Mouse (Mus musculus): Measurements from ENCODE around the gene Calcoco1. TPM values are rescaled to one million over a fixed set of nuclear protein-coding genes. Genes with fewer than 3 reads are reported as not detected.
"Not testable (repeated sequence)": the region's sequence is repeated elsewhere in the genome, so short reads cannot be mapped to it uniquely, and the experiment has no call there.

Gene Calcoco1
- polyA plus RNA-seq, 1 experiment from 2014 or later: 43.3 TPM

- Histone ChIP-seq H3K4me1 (replicated peaks) (peaks cover 24% of the 10 kb centered on the region), H3K27me3 (no peaks in the 10 kb centered on the region), H3K27ac (replicated peaks) (no peak overlapping the region), H3K9ac (no peak overlapping the region), H3K4me3 (no peak overlapping the region), H3K9me3 (no peaks in the 10 kb centered on the region), H3K4me2 (no peak overlapping the region), H3K36me3 (no peaks in the 10 kb centered on the region)
- ATAC-seq (ENCODE audit: low FRiP score, low read depth): no peak
- WGBS: 90% methylated on average over 2 of the region's 2 CpGs
These were observed 45.6 kb downstream of the Calcoco1 start for GRCm38 (mm10) chr15:102676345-102676744.

GRCm38 (mm10) chr15:102673548-102673947 lies 48.4 kb downstream of the Calcoco1 start:
- peak; percentile 68 for ATAC-seq (ENCODE audit: low FRiP score, low read depth)
- Histone ChIP-seq H3K9me3 (no peaks in the 10 kb centered on the region), H3K27me3 (no peaks in the 10 kb centered on the region), H3K4me1 (replicated peaks) (peaks cover 38% of the 10 kb centered on the region), H3K36me3 (0 out of 2 replicates have a peak, but pooled peaks cover 2% of the 10 kb centered on the region), H3K4me3 (peak overlapping the region; percentile 27), H3K27ac (replicated peaks) (peak overlapping the region; percentile 98), H3K4me2 (peak overlapping the region; percentile 74), H3K9ac (peak overlapping the region; percentile 18; the same call in 1 of the 2 replicates)
- WGBS: 2% methylated on average over 10 of the region's 10 CpGs

GRCm38 (mm10) chr15:102672215-102673071 lies 49.5 kb downstream of the Calcoco1 start, which contains the start of gene Atp5g2:
TSS of gene Atp5g2 (minus strand) at chr15:102672352.
- peak within 1 kb of the TSS; percentile 45 for H3K4me3 ChIP-seq
- peak within 1 kb of the TSS; percentile 59 for H3K9ac ChIP-seq
- H3K27ac ChIP-seq (replicated peaks): peak within 1 kb of the TSS; percentile 98
- peak within 1 kb of the TSS; percentile 74 for H3K4me2 ChIP-seq
- no peaks in the 10 kb centered on the region for H3K9me3 ChIP-seq
- H3K27me3 ChIP-seq: no peaks in the 10 kb centered on the region
- H3K36me3 ChIP-seq: 0 out of 2 replicates have a peak, but pooled peaks cover 2% of the 10 kb centered on the region
- 3% methylated on average over 37 of the region's 37 CpGs for WGBS
- H3K4me1 ChIP-seq (replicated peaks): peaks cover 38% of the 10 kb centered on the region
- ATAC-seq (ENCODE audit: low FRiP score, low read depth): no peak

- Histone ChIP-seq H3K4me3 (peak overlapping the region; percentile 45), H3K36me3 (peaks cover 6% of the 10 kb centered on the region), H3K4me1 (replicated peaks) (peaks cover 38% of the 10 kb centered on the region), H3K27ac (replicated peaks) (peak overlapping the region; percentile 98), H3K4me2 (peak overlapping the region; percentile 74), H3K9ac (peak overlapping the region; percentile 59), H3K27me3 (no peaks in the 10 kb centered on the region), H3K9me3 (no peaks in the 10 kb centered on the region)
- ATAC-seq (ENCODE audit: low FRiP score, low read depth): peak; percentile 62
- WGBS: 0% methylated on average over 31 of the region's 34 CpGs
These were observed 50.2 kb downstream of the Calcoco1 start for GRCm38 (mm10) chr15:102671721-102672214.

GRCm38 (mm10) chr15:102670767-102671575 lies 51.0 kb downstream of the Calcoco1 start:
- Histone ChIP-seq H3K36me3 (peaks cover 11% of the 10 kb centered on the region), H3K4me3 (peak overlapping the region; percentile 62), H3K27ac (replicated peaks) (peak overlapping the region; percentile 98), H3K27me3 (no peaks in the 10 kb centered on the region), H3K4me1 (replicated peaks) (peaks cover 38% of the 10 kb centered on the region), H3K9me3 (no peaks in the 10 kb centered on the region), H3K4me2 (peak overlapping the region; percentile 78), H3K9ac (peak overlapping the region; percentile 84)
- under 1% methylated on average over 51 of the region's 53 CpGs for WGBS
- peak; percentile 92 for ATAC-seq (ENCODE audit: low FRiP score, low read depth)

GRCm38 (mm10) chr15:102670281-102670680 lies 51.7 kb downstream of the Calcoco1 start:
- peak overlapping the region; percentile 93 for H3K27ac ChIP-seq (replicated peaks)
- H3K36me3 ChIP-seq: peaks cover 14% of the 10 kb centered on the region
- H3K4me3 ChIP-seq: peak overlapping the region; percentile 62
- ATAC-seq (ENCODE audit: low FRiP score, low read depth): no peak
- 9% methylated on average over 6 of the region's 6 CpGs for WGBS
- H3K9me3 ChIP-seq: no peaks in the 10 kb centered on the region
- H3K4me2 ChIP-seq: peak overlapping the region; percentile 78
- no peaks in the 10 kb centered on the region for H3K27me3 ChIP-seq
- H3K4me1 ChIP-seq (replicated peaks): peaks cover 38% of the 10 kb centered on the region
- H3K9ac ChIP-seq: peak overlapping the region; percentile 84

GRCm38 (mm10) chr15:102669571-102669970 lies 52.4 kb downstream of the Calcoco1 start:
- Histone ChIP-seq H3K27ac (replicated peaks) (no peak overlapping the region), H3K4me2 (peak overlapping the region; percentile 78; the same call in 1 of the 2 replicates), H3K36me3 (peaks cover 19% of the 10 kb centered on the region), H3K4me1 (replicated peaks) (peaks cover 38% of the 10 kb centered on the region), H3K9ac (no peak overlapping the region), H3K9me3 (no peaks in the 10 kb centered on the region), H3K4me3 (no peak overlapping the region), H3K27me3 (no peaks in the 10 kb centered on the region)
- no peak for ATAC-seq (ENCODE audit: low FRiP score, low read depth)
- WGBS: 85% methylated on average over 8 of the region's 8 CpGs

GRCm38 (mm10) chr15:102665494-102665893 lies 56.5 kb downstream of the Calcoco1 start:
- Histone ChIP-seq H3K9me3 (no peaks in the 10 kb centered on the region), H3K27ac (replicated peaks) (no peak overlapping the region), H3K9ac (no peak overlapping the region), H3K27me3 (no peaks in the 10 kb centered on the region), H3K36me3 (peaks cover 47% of the 10 kb centered on the region), H3K4me1 (replicated peaks) (peaks cover 12% of the 10 kb centered on the region), H3K4me3 (no peak overlapping the region), H3K4me2 (no peak overlapping the region)
- no peak for ATAC-seq (ENCODE audit: low FRiP score, low read depth)
- WGBS: 55% methylated on average over 4 of the region's 4 CpGs

GRCm38 (mm10) chr15:102663825-102664224 lies 58.2 kb downstream of the Calcoco1 start:
- no peak overlapping the region for H3K4me3 ChIP-seq
- no peak overlapping the region for H3K9ac ChIP-seq
- no peak for ATAC-seq (ENCODE audit: low FRiP score, low read depth)
- H3K36me3 ChIP-seq: peaks cover 47% of the 10 kb centered on the region
- 91% methylated on average over 8 of the region's 8 CpGs for WGBS
- no peaks in the 10 kb centered on the region for H3K9me3 ChIP-seq
- H3K4me2 ChIP-seq: no peak overlapping the region
- no peak overlapping the region for H3K27ac ChIP-seq (replicated peaks)
- H3K27me3 ChIP-seq: no peaks in the 10 kb centered on the region
- no peaks in the 10 kb centered on the region for H3K4me1 ChIP-seq (replicated peaks)

GRCm38 (mm10) chr15:102662601-102663000 lies 59.4 kb downstream of the Calcoco1 start:
- H3K36me3 ChIP-seq: peaks cover 45% of the 10 kb centered on the region
- H3K4me3 ChIP-seq; H3K9ac ChIP-seq; H3K27me3 ChIP-seq; ATAC-seq (ENCODE audit: low FRiP score, low read depth); H3K9me3 ChIP-seq; H3K4me2 ChIP-seq; H3K27ac ChIP-seq (replicated peaks); H3K4me1 ChIP-seq (replicated peaks): not testable (repeated sequence)
- WGBS: no CpG with 5 or more reads among the region's 2 CpGs

- WGBS: 82% methylated on average over 3 of the region's 3 CpGs
These were observed 64.0 kb downstream of the Calcoco1 start for GRCm38 (mm10) chr15:102657926-102658381.

More at GRCm38 (mm10) chr15:102657926-102658381, 64.0 kb downstream of the Calcoco1 start:
- H3K4me1 ChIP-seq (replicated peaks): peaks cover 11% of the 10 kb centered on the region; the same call in 1 of the 2 replicates
- no peaks in the 10 kb centered on the region for H3K9me3 ChIP-seq
- H3K36me3 ChIP-seq: peaks cover 12% of the 10 kb centered on the region
- peak overlapping the region; percentile 80; the same call in 1 of the 2 replicates for H3K27ac ChIP-seq (replicated peaks)
- no peaks in the 10 kb centered on the region for H3K27me3 ChIP-seq
- H3K4me3 ChIP-seq: no peak overlapping the region
- H3K9ac ChIP-seq: no peak overlapping the region
- H3K4me2 ChIP-seq: no peak overlapping the region
- no peak for ATAC-seq (ENCODE audit: low FRiP score, low read depth)
